Mouse (Mus musculus) ES-CJ7 (cell line): ENCODE results near the gene Snrnp48.
A peak's percentile ranks its signal among the peaks of the same experiment; 100 is the strongest.

Experiments
- DNase-seq: peaks from one replicate; pipeline ENCODE4 v3.0.0; 2011; ENCODE audit warnings: low read depth, low spot score

Snrnp48 gene

GRCm38 (mm10) chr13:38204702-38205482 is at the start of gene Snrnp48:
TSS of gene Snrnp48 (plus strand) at chr13:38204938.
- peak; percentile 91 for DNase-seq

- DNase-seq, result peak; percentile 80
Measured at GRCm38 (mm10) chr13:38155523-38155922, 49.2 kb upstream of the Snrnp48 start.

- peak; percentile 11 for DNase-seq
Measured at GRCm38 (mm10) chr13:38157635-38158034, 47.1 kb upstream of the Snrnp48 start.

- DNase-seq, result peak; percentile 12
Measured at GRCm38 (mm10) chr13:38162002-38162401, 42.7 kb upstream of the Snrnp48 start.

GRCm38 (mm10) chr13:38162668-38163067 is 42.1 kb upstream of the Snrnp48 start:
- no peak for DNase-seq

GRCm38 (mm10) chr13:38164932-38165331 is 39.8 kb upstream of the Snrnp48 start:
- no peak for DNase-seq

DNA sequence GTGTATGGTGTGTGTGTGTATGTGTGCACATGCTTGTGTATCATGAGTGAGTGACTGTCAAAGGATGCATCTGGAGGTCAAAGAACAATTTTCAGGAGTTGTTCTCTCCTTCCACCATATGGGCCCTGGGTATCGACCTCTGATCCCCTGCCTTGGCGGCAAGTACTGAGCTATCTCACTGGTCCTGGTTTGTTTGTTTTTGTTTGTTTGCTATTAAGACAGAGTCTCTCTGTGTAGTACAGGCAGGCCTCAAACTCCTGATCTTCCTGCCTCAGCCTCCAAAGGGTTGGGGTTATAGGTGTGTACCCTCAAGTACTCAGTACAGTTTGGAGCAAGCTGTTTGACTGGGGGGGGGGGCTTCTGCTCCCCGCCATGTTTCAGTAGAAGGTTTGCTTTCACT is 37.7 kb upstream of the Snrnp48 start:
- DNase-seq, result no peak

GRCm38 (mm10) chr13:38170707-38171144 is 34.0 kb upstream of the Snrnp48 start:
- peak; percentile 76 for DNase-seq

GRCm38 (mm10) chr13:38193406-38193805 is 11.3 kb upstream of the Snrnp48 start:
- no peak for DNase-seq

DNA sequence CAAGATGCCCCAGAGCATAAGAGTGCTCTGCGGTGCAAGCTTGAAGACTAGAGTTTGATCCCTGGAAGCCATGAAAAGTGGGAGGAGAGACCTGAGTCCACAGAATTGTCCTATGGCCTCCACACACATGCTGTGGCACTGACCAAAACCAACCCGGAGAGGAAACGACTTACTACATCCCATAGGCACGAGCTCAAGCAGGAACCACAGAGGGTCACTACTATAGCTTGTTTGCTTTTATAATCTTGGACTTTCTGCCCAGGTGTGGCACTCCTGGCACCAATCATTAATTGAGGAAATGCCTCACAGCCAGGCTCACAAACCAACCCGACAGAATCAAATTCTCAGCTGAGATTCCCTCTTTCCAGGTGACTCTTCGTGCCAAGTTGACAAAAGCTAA is 3.3 kb upstream of the Snrnp48 start:
- no peak for DNase-seq

DNA sequence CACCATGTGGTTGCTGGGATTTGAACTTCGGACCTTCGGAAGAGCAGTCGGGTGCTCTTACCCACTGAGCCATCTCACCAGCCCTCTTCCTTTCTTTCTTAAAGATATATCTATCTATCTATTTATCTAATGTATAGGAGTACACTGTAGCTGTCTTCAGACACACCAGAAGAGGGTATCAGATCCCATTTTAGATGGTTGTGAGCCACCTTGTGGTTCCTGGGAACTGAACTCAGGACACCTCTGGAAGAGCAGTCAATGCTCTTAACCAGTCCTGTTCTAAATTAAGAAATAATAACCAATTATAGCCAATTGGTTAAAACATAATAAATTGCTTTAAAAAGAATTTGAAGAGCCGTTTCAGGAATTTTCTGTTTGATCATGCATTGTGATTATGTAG is 567 bp upstream of the Snrnp48 start:
- peak; percentile 25 for DNase-seq

DNA sequence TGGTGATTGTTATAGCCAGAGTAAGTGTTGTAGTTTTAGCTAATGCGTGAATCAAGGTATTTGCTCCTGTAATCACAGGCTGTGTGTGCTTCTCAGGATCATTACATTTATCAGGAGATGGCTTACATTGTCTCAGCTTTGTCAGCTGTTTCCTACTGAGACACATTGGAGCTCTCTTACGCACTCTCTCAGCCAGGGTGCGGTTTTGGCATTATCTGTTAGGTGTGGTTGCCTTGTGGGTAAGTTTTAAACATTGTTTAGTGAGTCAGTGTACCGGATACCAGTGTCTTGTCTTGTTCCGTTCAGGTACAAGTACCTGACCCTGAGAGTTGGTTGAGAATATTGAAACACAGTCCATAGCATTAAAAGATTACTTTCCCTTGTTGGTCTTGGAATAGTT is 6.4 kb downstream of the Snrnp48 start:
- no peak for DNase-seq

- DNase-seq, result no peak
Measured at GRCm38 (mm10) chr13:38218686-38219085, 13.9 kb downstream of the Snrnp48 start.

- no peak for DNase-seq
Measured at GRCm38 (mm10) chr13:38220331-38220730, 15.6 kb downstream of the Snrnp48 start.

DNA sequence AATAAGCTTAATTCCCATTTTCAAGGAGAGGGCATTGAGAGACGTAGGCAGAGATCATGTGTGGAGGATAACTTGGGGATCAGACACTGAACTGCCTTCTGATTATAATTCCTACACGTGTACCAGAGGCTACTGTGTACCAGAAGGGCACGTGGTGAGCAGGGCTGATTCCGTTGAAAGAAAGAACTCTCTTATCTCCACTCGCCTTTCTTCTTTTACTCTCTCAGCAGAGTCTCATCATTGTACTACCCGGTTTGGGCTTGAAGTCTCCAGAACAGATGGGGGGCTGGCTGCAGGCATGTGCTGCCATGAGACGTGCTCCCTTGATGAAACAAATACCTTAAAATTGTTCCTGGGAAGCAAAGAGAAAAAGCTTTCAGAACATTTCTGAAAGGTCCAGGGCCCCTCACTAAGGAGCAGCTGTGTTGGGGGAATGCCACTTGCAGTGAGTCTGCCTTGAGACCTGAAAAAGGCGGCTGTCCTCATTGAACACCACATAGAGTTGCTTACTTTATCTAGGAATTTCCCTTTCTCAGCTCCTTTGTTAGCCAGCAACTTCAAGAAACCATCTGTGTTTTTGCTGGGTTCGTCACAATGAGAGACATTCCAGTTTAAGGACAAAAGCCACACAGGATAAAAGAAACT is 25.6 kb downstream of the Snrnp48 start:
- no peak for DNase-seq

- DNase-seq, result no peak
Measured at GRCm38 (mm10) chr13:38232411-38232810, 27.7 kb downstream of the Snrnp48 start.

- DNase-seq, result no peak
Measured at GRCm38 (mm10) chr13:38232856-38233625, 28.3 kb downstream of the Snrnp48 start.

GRCm38 (mm10) chr13:38234651-38235050 is 29.9 kb downstream of the Snrnp48 start:
- peak; percentile 29 for DNase-seq

GRCm38 (mm10) chr13:38235370-38235769 is 30.6 kb downstream of the Snrnp48 start:
- DNase-seq, result peak; percentile 85

GRCm38 (mm10) chr13:38248151-38248550 is 43.4 kb downstream of the Snrnp48 start:
- no peak for DNase-seq

- no peak for DNase-seq
Measured at GRCm38 (mm10) chr13:38251226-38251625, 46.5 kb downstream of the Snrnp48 start.

- DNase-seq, result no peak
Measured at GRCm38 (mm10) chr13:38253696-38254095, 49.0 kb downstream of the Snrnp48 start.
